Mouse (Mus musculus): ENCODE measurements at regions not wholly inside any gene's neighbourhood (a gene's known extent, or its start where the extent isn't known, plus 50 kb on each side); places are given as distances from the start of the nearest gene placed in this dataset.

DNA sequence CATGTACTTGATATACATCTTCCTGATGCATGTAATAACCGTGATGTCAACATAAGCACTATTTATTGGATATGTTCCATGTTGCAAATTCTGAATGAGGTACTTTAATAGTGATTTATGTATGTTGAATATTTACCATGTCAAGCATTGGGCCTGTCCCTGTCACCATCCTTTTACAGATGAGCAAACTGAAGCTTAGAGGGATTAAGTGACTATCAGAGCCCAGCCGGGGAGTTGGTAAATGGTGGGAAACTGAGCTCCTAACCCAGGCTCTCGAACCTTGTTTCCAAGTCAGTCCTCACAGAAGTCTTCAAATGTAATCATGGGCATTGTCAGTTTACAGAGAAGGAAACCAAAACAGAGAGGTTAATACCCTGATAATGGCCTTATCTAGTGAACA is 102.6 kb upstream of the Kcnab1 start:
- H3K27ac ChIP-seq: no peak overlapping the region
- no peaks in the 10 kb centered on the region for H3K4me1 ChIP-seq (replicated peaks)
- no peak overlapping the region for H3K9ac ChIP-seq
- ATAC-seq (ENCODE audit: low FRiP score): no peak
- H3K4me2 ChIP-seq: no peak overlapping the region
- no peak overlapping the region for H3K4me3 ChIP-seq
- H3K9me3 ChIP-seq: no peaks in the 10 kb centered on the region
- no peaks in the 10 kb centered on the region for H3K36me3 ChIP-seq
- no peaks in the 10 kb centered on the region for H3K27me3 ChIP-seq
- WGBS: 80% methylated on average over 3 of the region's 3 CpGs

GRCm38 (mm10) chr3:65023876-65024275 is 85.3 kb upstream of the Kcnab1 start:
- H3K36me3 ChIP-seq: no peaks in the 10 kb centered on the region
- no peak overlapping the region for H3K9ac ChIP-seq
- no peak overlapping the region for H3K4me3 ChIP-seq
- no peaks in the 10 kb centered on the region for H3K9me3 ChIP-seq
- H3K27me3 ChIP-seq: no peaks in the 10 kb centered on the region
- no peak overlapping the region for H3K27ac ChIP-seq
- no peak for ATAC-seq (ENCODE audit: low FRiP score)
- H3K4me2 ChIP-seq: no peak overlapping the region
- no peaks in the 10 kb centered on the region for H3K4me1 ChIP-seq (replicated peaks)
- WGBS: 81% methylated on average over 2 of the region's 2 CpGs

DNA sequence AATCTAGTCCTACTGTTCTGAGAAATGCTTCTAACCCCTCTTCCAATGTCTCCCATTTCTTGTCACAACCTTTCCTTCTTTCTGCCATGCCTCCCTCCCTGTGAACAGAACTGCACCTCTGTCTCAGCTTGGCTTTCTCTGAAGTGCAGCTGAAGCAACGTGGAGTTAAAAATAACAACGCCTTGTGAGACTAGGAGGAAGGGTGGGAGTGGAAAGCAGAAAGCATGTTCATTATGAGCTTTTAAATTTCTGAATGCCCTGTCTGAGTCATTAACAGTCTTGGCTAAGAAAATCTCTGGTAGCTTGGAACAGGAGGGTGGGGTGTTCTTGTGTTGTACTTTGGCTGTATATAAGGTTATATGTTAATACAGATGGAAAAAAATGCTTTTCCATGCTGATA is 71.6 kb upstream of the Kcnab1 start:
- H3K4me1 ChIP-seq (replicated peaks): no peaks in the 10 kb centered on the region
- H3K4me2 ChIP-seq: no peak overlapping the region
- no peak overlapping the region for H3K4me3 ChIP-seq
- ATAC-seq (ENCODE audit: low FRiP score): no peak
- H3K27me3 ChIP-seq: no peaks in the 10 kb centered on the region
- H3K9me3 ChIP-seq: no peaks in the 10 kb centered on the region
- H3K36me3 ChIP-seq: no peaks in the 10 kb centered on the region
- no peak overlapping the region for H3K9ac ChIP-seq
- WGBS: 82% methylated on average over 2 of the region's 2 CpGs
- no peak overlapping the region for H3K27ac ChIP-seq

- H3K4me2 ChIP-seq: no peak overlapping the region
- 86% methylated on average over 3 of the region's 3 CpGs for WGBS
- ATAC-seq (ENCODE audit: low FRiP score): no peak
- H3K9me3 ChIP-seq: no peaks in the 10 kb centered on the region
- no peaks in the 10 kb centered on the region for H3K4me1 ChIP-seq (replicated peaks)
- no peak overlapping the region for H3K27ac ChIP-seq
- H3K27me3 ChIP-seq: no peaks in the 10 kb centered on the region
- H3K36me3 ChIP-seq: no peaks in the 10 kb centered on the region
- no peak overlapping the region for H3K4me3 ChIP-seq
- no peak overlapping the region for H3K9ac ChIP-seq
These were observed 61.3 kb upstream of the Kcnab1 start for GRCm38 (mm10) chr3:65047879-65048278.

DNA sequence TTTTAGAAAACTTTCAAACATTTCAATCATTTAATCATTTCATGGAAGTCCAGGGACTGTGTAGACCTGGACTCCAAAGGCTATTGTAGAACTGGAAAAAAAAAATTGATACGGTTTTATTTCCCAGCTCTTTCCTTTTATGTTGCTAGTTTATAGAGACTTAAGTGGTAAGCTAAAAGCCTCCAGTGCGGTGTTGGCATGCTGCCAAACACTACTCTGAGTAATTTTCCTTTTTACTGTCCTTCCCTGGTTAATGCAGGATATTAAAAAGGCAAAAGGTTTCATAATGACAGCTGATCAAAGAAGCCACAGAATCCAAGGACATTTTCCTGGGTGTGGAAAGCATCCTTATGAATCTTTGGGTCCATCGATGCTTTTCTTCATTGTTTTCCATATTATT is 53.8 kb upstream of the Kcnab1 start:
- 65% methylated on average over 3 of the region's 3 CpGs for WGBS
- no peak overlapping the region for H3K9ac ChIP-seq
- H3K27ac ChIP-seq: no peak overlapping the region
- H3K36me3 ChIP-seq: no peaks in the 10 kb centered on the region
- no peak overlapping the region for H3K4me2 ChIP-seq
- no peak overlapping the region for H3K4me3 ChIP-seq
- H3K4me1 ChIP-seq (replicated peaks): no peaks in the 10 kb centered on the region
- no peaks in the 10 kb centered on the region for H3K9me3 ChIP-seq
- no peaks in the 10 kb centered on the region for H3K27me3 ChIP-seq
- no peak for ATAC-seq (ENCODE audit: low FRiP score)

Measured in hindbrain, embryonic 13.5 days (tissue).